Mouse (Mus musculus) hindbrain, embryonic 16.5 days (tissue): ENCODE results near the gene Klhdc2. TPM values are rescaled to one million over a fixed set of nuclear protein-coding genes. Genes with fewer than 3 reads are reported as not detected.

Experiments
- polyA plus RNA-seq: library from polyadenylated mRNA; unstranded; fragments of >200 nt; fragmentation: Nextera tagmentation; extraction: Ambion mirVana; gene quantifications from 2 replicates; pipeline ENCODE4 v1.2.1, GENCODE M21; 2015

The Klhdc2 gene
- polyA plus RNA-seq, 1 experiment from 2014 or later = 246 TPM

Other genes starting within 250 kb of the Klhdc2 start
- gene Rps29, start 137.5 kb upstream of the Klhdc2 start, polyA plus RNA-seq = 877 and 882 TPM in 2 replicates
- gene Lrr1, start 127.9 kb upstream of the Klhdc2 start, polyA plus RNA-seq = 4.7 and 5.6 TPM in 2 replicates
- 296 and 328 TPM in 2 replicates for gene Rpl36al, start 112.6 kb upstream of the Klhdc2 start, polyA plus RNA-seq
- 31.4 and 35.8 TPM in 2 replicates for gene Mgat2, start 112.5 kb upstream of the Klhdc2 start, polyA plus RNA-seq
- 13.6 and 15.3 TPM in 2 replicates for gene Gm49383, start 99.6 kb upstream of the Klhdc2 start, polyA plus RNA-seq
- 6.8 and 7.1 TPM in 2 replicates for gene Dnaaf2, start 98.3 kb upstream of the Klhdc2 start, polyA plus RNA-seq
- gene Gm49384, start 92.4 kb upstream of the Klhdc2 start, polyA plus RNA-seq = 10.8 and 11.6 TPM in 2 replicates
- gene Pole2, start 68.5 kb upstream of the Klhdc2 start, polyA plus RNA-seq = 4.4 and 5.1 TPM in 2 replicates
- 13.0 and 17.2 TPM in 2 replicates for gene Klhdc1, start 55.5 kb upstream of the Klhdc2 start, polyA plus RNA-seq
- 82.4 and 85.0 TPM in 2 replicates for gene Nemf, start 60.5 kb downstream of the Klhdc2 start, polyA plus RNA-seq
- gene Arf6, start 75.5 kb downstream of the Klhdc2 start, polyA plus RNA-seq = 20.7 and 21.8 TPM in 2 replicates
- 0.56 and 0.66 TPM in 2 replicates for gene Gm9887, start 75.8 kb downstream of the Klhdc2 start, polyA plus RNA-seq